Mouse (Mus musculus) forebrain, embryonic 10.5 days (tissue): ENCODE data around the gene 2810459M11Rik. TPM values are rescaled to one million over a fixed set of nuclear protein-coding genes. Genes with fewer than 3 reads are reported as not detected.
"Not testable (repeated sequence)": the region's sequence is repeated elsewhere in the genome, so short reads cannot be mapped to it uniquely, and the experiment has no call there.

Source experiments
- DNase-seq: peaks from one replicate; pipeline ENCODE4 v3.0.0-alpha.2; 2017; ENCODE audit warnings: low spot score; ENCODE audit errors: extremely low spot score
- H3K27ac ChIP-seq: fragments of 300-500 bp; sonication (generic); 2 replicates; pipeline ENCODE4 v1.5.1; 2016; ENCODE audit warnings: mild to moderate bottlenecking
- H3K27me3 ChIP-seq: fragments of 300-500 bp; sonication (generic); 2 replicates; pipeline ENCODE4 v1.6.1; 2016; ENCODE audit warnings: mild to moderate bottlenecking; ENCODE audit not compliant: poor library complexity, severe bottlenecking
- H3K36me3 ChIP-seq: fragments of 300-500 bp; sonication (generic); replicated peaks from 2 replicates; pipeline ENCODE4 v1.6.1; 2016; ENCODE audit warnings: mild to moderate bottlenecking, moderate library complexity
- H3K4me1 ChIP-seq: fragments of 300-500 bp; sonication (generic); 2 replicates; pipeline ENCODE4 v1.6.1; 2016
- H3K4me3 ChIP-seq: fragments of 300-500 bp; sonication (generic); 2 replicates; pipeline ENCODE4 v1.5.1; 2016; ENCODE audit warnings: mild to moderate bottlenecking, moderate library complexity
- H3K9me3 ChIP-seq: fragments of 300-500 bp; sonication (generic); 2 replicates; pipeline ENCODE4 v1.6.1; 2016; ENCODE audit warnings: mild to moderate bottlenecking, moderate library complexity
- WGBS: fragments of 180-500 bp; shearing (Covaris S2); methylation state at CpG from one replicate; pipeline ENCODE4 v1.1.7; 2016; 5-methylcytosine and 5-hydroxymethylcytosine counted together
- polyA plus RNA-seq: library from polyadenylated mRNA; unstranded; fragments of >200 nt; fragmentation: Nextera tagmentation; extraction: Ambion mirVana; gene quantifications from 2 replicates; pipeline ENCODE4 v1.2.1, GENCODE M21; 2016

Gene 2810459M11Rik
- polyA plus RNA-seq: 0.22 and 0.26 TPM in 2 replicates

GRCm38 (mm10) chr1:86045848-86046805 lies at the start of gene 2810459M11Rik:
2810459M11Rik (plus strand) TSS chr1:86045863.
- Histone ChIP-seq H3K36me3 (no peaks in the 10 kb centered on the region), H3K4me1 (peaks cover 19% of the 10 kb centered on the region), H3K27ac (peak within 1 kb of the TSS; percentile 75), H3K27me3 (peaks cover 65% of the 10 kb centered on the region), H3K4me3 (peak within 1 kb of the TSS; percentile 71), H3K9me3 (peaks cover 12% of the 10 kb centered on the region)
- under 1% methylated on average over 107 of the region's 110 CpGs for WGBS
- DNase-seq: peak; percentile 57

GRCm38 (mm10) chr1:85997221-85997620 lies 48.4 kb upstream of the 2810459M11Rik start:
- no peaks in the 10 kb centered on the region for H3K36me3 ChIP-seq
- no peak overlapping the region for H3K4me3 ChIP-seq
- H3K9me3 ChIP-seq: peaks cover 4% of the 10 kb centered on the region; the same call in 1 of the 2 replicates
- H3K27me3 ChIP-seq: no peaks in the 10 kb centered on the region
- no peak for DNase-seq
- no peaks in the 10 kb centered on the region for H3K4me1 ChIP-seq
- no peak overlapping the region for H3K27ac ChIP-seq
- 96% methylated on average over 1 of the region's 1 CpGs for WGBS

- no peaks in the 10 kb centered on the region for H3K36me3 ChIP-seq
- no peaks in the 10 kb centered on the region for H3K27me3 ChIP-seq
- no peaks in the 10 kb centered on the region for H3K4me1 ChIP-seq
- H3K9me3 ChIP-seq: peaks cover 4% of the 10 kb centered on the region; the same call in 1 of the 2 replicates
- DNase-seq: no peak
- H3K27ac ChIP-seq: no peak overlapping the region
- 85% methylated on average over 4 of the region's 4 CpGs for WGBS
- H3K4me3 ChIP-seq: no peak overlapping the region
Observed at GRCm38 (mm10) chr1:85998012-85998411, 47.7 kb upstream of the 2810459M11Rik start.

- Histone ChIP-seq H3K9me3 (peaks cover 4% of the 10 kb centered on the region; the same call in 1 of the 2 replicates), H3K27me3 (no peaks in the 10 kb centered on the region), H3K36me3 (no peaks in the 10 kb centered on the region), H3K4me1 (no peaks in the 10 kb centered on the region), H3K27ac (no peak overlapping the region), H3K4me3 (no peak overlapping the region)
- DNase-seq: no peak
- 86% methylated on average over 18 of the region's 18 CpGs for WGBS
Observed at GRCm38 (mm10) chr1:85999853-86000570, 45.7 kb upstream of the 2810459M11Rik start.

GRCm38 (mm10) chr1:86005540-86005939 lies 40.1 kb upstream of the 2810459M11Rik start:
- H3K36me3 ChIP-seq: no peaks in the 10 kb centered on the region
- DNase-seq: no peak
- WGBS: 94% methylated on average over 10 of the region's 10 CpGs

GRCm38 (mm10) chr1:86006040-86006439 lies 39.6 kb upstream of the 2810459M11Rik start:
- no peak overlapping the region for H3K4me3 ChIP-seq
- no peak for DNase-seq
- 91% methylated on average over 6 of the region's 6 CpGs for WGBS
- H3K36me3 ChIP-seq: no peaks in the 10 kb centered on the region
- H3K9me3 ChIP-seq: no peaks in the 10 kb centered on the region
- no peaks in the 10 kb centered on the region for H3K4me1 ChIP-seq
- H3K27ac ChIP-seq: no peak overlapping the region
- no peaks in the 10 kb centered on the region; the same call in 1 of the 2 replicates for H3K27me3 ChIP-seq

More at GRCm38 (mm10) chr1:86005540-86005939, 40.1 kb upstream of the 2810459M11Rik start:
- no peaks in the 10 kb centered on the region; the same call in 1 of the 2 replicates for H3K27me3 ChIP-seq
- no peak overlapping the region for H3K27ac ChIP-seq
- no peaks in the 10 kb centered on the region for H3K4me1 ChIP-seq
- no peak overlapping the region for H3K4me3 ChIP-seq
- H3K9me3 ChIP-seq: no peaks in the 10 kb centered on the region

GRCm38 (mm10) chr1:86007778-86008177 lies 37.9 kb upstream of the 2810459M11Rik start:
- Histone ChIP-seq H3K27me3 (no peaks in the 10 kb centered on the region; the same call in 1 of the 2 replicates), H3K27ac (no peak overlapping the region), H3K4me1 (no peaks in the 10 kb centered on the region), H3K9me3 (peaks cover 2% of the 10 kb centered on the region; the same call in 1 of the 2 replicates), H3K36me3 (no peaks in the 10 kb centered on the region), H3K4me3 (no peak overlapping the region)
- peak; percentile 85 for DNase-seq
- WGBS: 4% methylated on average over 7 of the region's 7 CpGs

- DNase-seq, H3K4me3 ChIP-seq, H3K9me3 ChIP-seq, H3K36me3 ChIP-seq, H3K27ac ChIP-seq: not testable (repeated sequence)
- Histone ChIP-seq H3K27me3 (peaks cover 47% of the 10 kb centered on the region), H3K4me1 (peaks cover 13% of the 10 kb centered on the region)
- WGBS: 95% methylated on average over 9 of the region's 9 CpGs
Observed at GRCm38 (mm10) chr1:86015758-86016157, 29.9 kb upstream of the 2810459M11Rik start.

- Histone ChIP-seq H3K27me3 (peaks cover 50% of the 10 kb centered on the region), H3K9me3 (peaks cover 2% of the 10 kb centered on the region; the same call in 1 of the 2 replicates), H3K27ac (no peak within 1 kb of the TSS), H3K4me1 (peaks cover 13% of the 10 kb centered on the region), H3K4me3 (no peak within 1 kb of the TSS), H3K36me3 (no peaks in the 10 kb centered on the region)
- 91% methylated on average over 8 of the region's 8 CpGs for WGBS
- DNase-seq: no peak
Observed at GRCm38 (mm10) chr1:86016516-86016915, 29.1 kb upstream of the 2810459M11Rik start, which contains the start of gene Spata3. Spata3 (plus strand) TSS chr1:86016816.

- Histone ChIP-seq H3K4me3 (peak overlapping the region; percentile 64), H3K27ac (peak overlapping the region; percentile 70), H3K9me3 (no peaks in the 10 kb centered on the region), H3K4me1 (peaks cover 13% of the 10 kb centered on the region), H3K36me3 (no peaks in the 10 kb centered on the region), H3K27me3 (peaks cover 56% of the 10 kb centered on the region)
- 3% methylated on average over 60 of the region's 60 CpGs for WGBS
- peak; percentile 76 for DNase-seq
Observed at GRCm38 (mm10) chr1:86018235-86019055, 27.2 kb upstream of the 2810459M11Rik start.

GRCm38 (mm10) chr1:86021365-86021989 lies 24.2 kb upstream of the 2810459M11Rik start:
- Histone ChIP-seq H3K27ac (no peak overlapping the region), H3K4me1 (peaks cover 13% of the 10 kb centered on the region), H3K9me3 (no peaks in the 10 kb centered on the region), H3K27me3 (peaks cover 52% of the 10 kb centered on the region), H3K4me3 (no peak overlapping the region), H3K36me3 (no peaks in the 10 kb centered on the region)
- 72% methylated on average over 11 of the region's 11 CpGs for WGBS
- no peak for DNase-seq
